Mouse (Mus musculus) CH12.LX (cell line): Measurements from ENCODE around the gene Acot7. TPM values are rescaled to one million over a fixed set of nuclear protein-coding genes. Genes with fewer than 3 reads are reported as not detected.

ENCODE experiments used
- DNase-seq: peaks from one replicate; pipeline ENCODE4 v3.0.0-alpha.2; 2013; ENCODE audit errors: extremely low read depth
- H3K27ac ChIP-seq: 2 replicates; pipeline ENCODE4 v1.5.1; 2012; ENCODE audit warnings: low read depth, mild to moderate bottlenecking, control low read depth, moderate library complexity; ENCODE audit not compliant: insufficient read depth
- H3K27me3 ChIP-seq: replicated peaks from 2 replicates; pipeline ENCODE3; 2012; ENCODE audit warnings: inconsistent platforms
- H3K36me3 ChIP-seq, 2 experiments: replicated peaks in 1 of 2; 2 replicates each; pipeline versions ENCODE3 to v1.6.1; 2012; ENCODE audit warnings: inconsistent platforms in 1 of 2, low read length in 1 of 2, mild to moderate bottlenecking in 1 of 2, mixed read lengths in 1 of 2, moderate library complexity in 1 of 2; ENCODE audit not compliant: control insufficient read depth in 1 of 2, insufficient read depth in 1 of 2
- H3K4me1 ChIP-seq, 2 experiments: 2 replicates each; pipeline ENCODE4 v1.6.1; 2012; ENCODE audit warnings: inconsistent platforms in 1 of 2, moderate library complexity in 1 of 2; ENCODE audit not compliant: insufficient read depth in 2 of 2, control insufficient read depth in 1 of 2
- H3K4me2 ChIP-seq: 2 replicates; pipeline ENCODE4 v1.6.1; 2012; ENCODE audit warnings: low read depth, mild to moderate bottlenecking, control low read depth; ENCODE audit not compliant: poor library complexity, insufficient read depth, severe bottlenecking
- H3K4me3 ChIP-seq, 3 experiments: fragments of 150-350 bp in 1 of 3; sonication (generic) in 1 of 3; replicated peaks in 1 of 3; 2 replicates each; pipeline versions ENCODE3 to v1.5.1; 2011 to 2012; ENCODE audit warnings: low read depth in 2 of 3, low read length in 2 of 3, mild to moderate bottlenecking in 2 of 3, moderate library complexity in 2 of 3, control low read depth in 1 of 3, improper control_type of control experiment in 1 of 3, inconsistent platforms in 1 of 3, mixed read lengths in 1 of 3; ENCODE audit not compliant: poor library complexity in 1 of 3
- H3K79me2 ChIP-seq: replicated peaks from 2 replicates; pipeline ENCODE4 v1.6.1; 2012; ENCODE audit warnings: mild to moderate bottlenecking, moderate library complexity; ENCODE audit not compliant: control insufficient read depth, poor library complexity, insufficient read depth, severe bottlenecking; ENCODE audit errors: extremely low read depth
- H3K9ac ChIP-seq: 2 replicates; pipeline ENCODE4 v1.6.1; 2012; ENCODE audit warnings: low read depth, mild to moderate bottlenecking, control low read depth, moderate library complexity; ENCODE audit not compliant: insufficient read depth
- H3K9me3 ChIP-seq: replicated peaks from 2 replicates; pipeline ENCODE3; 2012; ENCODE audit warnings: low read length, inconsistent platforms, mixed read lengths
- BHLHE40 ChIP-seq: IDR thresholded peaks from 2 replicates; pipeline ENCODE4 v1.6.1; 2011; ENCODE audit warnings: mild to moderate bottlenecking, low read depth, low read length, improper control_type of control experiment
- CTCF ChIP-seq, 2 experiments: IDR thresholded peaks in 1 of 2; conservative IDR thresholded peaks in 1 of 2; 2 replicates each; pipeline ENCODE4 v1.5.1; 2011 to 2012; ENCODE audit warnings: low read depth in 2 of 2, low read length in 2 of 2, improper control_type of control experiment in 1 of 2, inconsistent platforms in 1 of 2, mild to moderate bottlenecking in 1 of 2, moderate library complexity in 1 of 2
- E2F4 ChIP-seq: IDR thresholded peaks from 2 replicates; pipeline ENCODE4 v1.6.1; 2011; ENCODE audit warnings: low read depth, low read length, improper control_type of control experiment; ENCODE audit not compliant: insufficient replicate concordance
- ELF1 ChIP-seq: IDR thresholded peaks from 2 replicates; pipeline ENCODE4 v1.6.1; 2014; ENCODE audit warnings: low read depth, mild to moderate bottlenecking, inconsistent platforms, low read length, improper control_type of control experiment
- EP300 ChIP-seq: IDR thresholded peaks from 2 replicates; pipeline ENCODE4 v1.6.1; 2011; ENCODE audit warnings: low read length, improper control_type of control experiment
- JUN ChIP-seq: IDR thresholded peaks from 2 replicates; pipeline ENCODE4 v1.6.1; 2011; ENCODE audit warnings: low read depth, mild to moderate bottlenecking, low read length, improper control_type of control experiment, moderate library complexity; ENCODE audit not compliant: insufficient read depth
- JUND ChIP-seq: conservative IDR thresholded peaks from 2 replicates; pipeline ENCODE4 v1.6.1; 2011; ENCODE audit warnings: low read depth, low read length, improper control_type of control experiment
- MYC ChIP-seq: IDR thresholded peaks from 2 replicates; pipeline ENCODE4 v1.6.1; 2011; ENCODE audit warnings: low read depth, mild to moderate bottlenecking, improper control_type of control experiment, low read length
- NRF1 ChIP-seq: IDR thresholded peaks from 2 replicates; pipeline ENCODE4 v1.6.1; 2014; ENCODE audit warnings: low read depth, mild to moderate bottlenecking, inconsistent platforms, low read length, improper control_type of control experiment, moderate library complexity
- POLR2A ChIP-seq: IDR thresholded peaks from 2 replicates; pipeline ENCODE4 v1.6.1; 2011; ENCODE audit warnings: low read depth, mild to moderate bottlenecking, improper control_type of control experiment, low read length
- RAD21 ChIP-seq: IDR thresholded peaks from 2 replicates; pipeline ENCODE4 v1.6.1; 2011; ENCODE audit warnings: low read depth, mild to moderate bottlenecking, low read length, improper control_type of control experiment, moderate library complexity
- RCOR1 ChIP-seq: conservative IDR thresholded peaks from 2 replicates; pipeline ENCODE4 v1.6.1; 2012; ENCODE audit warnings: low read depth, mild to moderate bottlenecking, inconsistent platforms, low read length, improper control_type of control experiment
- SIN3A ChIP-seq: IDR thresholded peaks from 2 replicates; pipeline ENCODE4 v1.6.1; 2012; ENCODE audit warnings: low read length, improper control_type of control experiment, inconsistent platforms
- TBP ChIP-seq: conservative IDR thresholded peaks from 2 replicates; pipeline ENCODE4 v1.6.1; 2011; ENCODE audit warnings: low read depth, low read length, improper control_type of control experiment
- TCF12 ChIP-seq: IDR thresholded peaks from 2 replicates; pipeline ENCODE4 v1.6.1; 2014; ENCODE audit warnings: low read depth, mild to moderate bottlenecking, inconsistent platforms, low read length, improper control_type of control experiment
- UBTF ChIP-seq: IDR thresholded peaks from 2 replicates; pipeline ENCODE4 v1.6.1; 2012; ENCODE audit warnings: low read depth, mild to moderate bottlenecking, inconsistent platforms, low read length, improper control_type of control experiment, moderate library complexity
- ZKSCAN1 ChIP-seq: IDR thresholded peaks from 2 replicates; pipeline ENCODE4 v1.6.1; 2012; ENCODE audit warnings: low read depth, inconsistent platforms, low read length, improper control_type of control experiment, borderline replicate concordance
- dilution Hi-C: fragments of 300-500 bp; cut with MboI; formaldehyde crosslinking; loops from 2 replicates; pipeline ENCODE4 v1.14.3; 2020; ENCODE audit warnings: low sequenced_read_pairs; ENCODE audit not compliant: extremely low pct_unique_long_range_greater_than_20kb, extremely low pct_ligation_motif_present
- in situ Hi-C: fragments of 300-500 bp; cut with MboI; formaldehyde crosslinking; loops from 3 replicates; pipeline ENCODE4 v1.14.3; 2019; ENCODE audit warnings: low sequenced_read_pairs, low pct_ligation_motif_present, low pct_unique_long_range_greater_than_20kb, mixed read lengths
- polyA plus RNA-seq: library from polyadenylated mRNA; unstranded; fragments of >175 nt; gene quantifications from 2 replicates; pipeline ENCODE4 v1.2.1, GENCODE M21; 2012; ENCODE audit warnings: low read depth; ENCODE audit not compliant: insufficient read length
- total RNA-seq, 2 experiments: library from RNA; depleted of rRNA; stranded (reverse); fragments of 300-350 nt in 1 of 2; fragments of >200 nt in 1 of 2; gene quantifications; 2 replicates each; pipeline ENCODE4 v1.2.3; 2012 to 2014

The Acot7 gene
- total and polyA plus RNA-seq, 3 experiments = 29.0 to 71.1 (median 61.6) TPM

DNA sequence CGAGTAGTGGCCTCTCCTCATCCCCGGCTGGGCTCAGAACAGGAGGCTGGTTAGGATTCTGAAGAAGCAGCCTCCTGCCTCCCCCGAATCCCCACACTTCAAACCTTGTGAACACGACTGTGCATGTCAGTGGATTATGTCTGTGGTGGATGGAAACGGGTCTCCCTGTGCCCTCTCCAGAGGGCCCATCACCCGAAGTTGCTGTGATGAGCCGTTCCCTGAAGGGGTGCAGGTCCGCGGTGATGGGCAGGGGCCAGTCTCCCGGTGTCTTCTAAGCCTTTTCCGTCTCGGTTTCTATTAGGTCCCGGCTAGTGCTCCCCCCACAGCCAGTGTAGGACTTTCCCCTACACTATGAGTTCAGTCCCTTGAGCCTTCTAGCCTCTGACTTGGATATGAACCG, 120.9 kb downstream of the Acot7 start:
- Histone ChIP-seq H3K9ac (no peak overlapping the region; the same call in 1 of the 2 replicates), H3K4me1 (peaks cover 9 to 31% of the 10 kb centered on the region in 2 experiments; a peak in 3 of 4 replicates), H3K9me3 (no peaks in the 10 kb centered on the region), H3K36me3 (peaks cover 38 to 47% of the 10 kb centered on the region in 2 experiments), H3K27ac (no peak overlapping the region), H3K79me2 (peaks cover 5% of the 10 kb centered on the region; the same call in 1 of the 2 replicates), H3K4me2 (peak overlapping the region; percentile 89; the same call in 1 of the 2 replicates), H3K27me3 (peaks cover 6% of the 10 kb centered on the region), H3K4me3 (no peak overlapping the region)
- dilution Hi-C loops = no loop called here
- DNase-seq = no peak
- in situ Hi-C loops = loop anchor here (25.0 kb wide), 1 partner anchor 1813 kb away; no protein-coding TSS in a partner anchor
- TF ChIP-seq CTCF (conservative IDR thresholded peaks at IDR 0.05 in 1 of 2, IDR thresholded peaks at IDR 0.05 in 1 of 2; ENCODE audit: low read depth in 2 of 2, low read length in 2 of 2) = no peak
- TF ChIP-seq POLR2A = no peak
- no peak for TF ChIP-seq NRF1
- no peak for TF ChIP-seq JUND
- no peak for TF ChIP-seq TBP
- no peak for TF ChIP-seq RAD21

- H3K9ac ChIP-seq = no peak overlapping the region
- no peak overlapping the region for H3K4me2 ChIP-seq
- H3K4me1 ChIP-seq = peaks cover 9 to 31% of the 10 kb centered on the region in 2 experiments; a peak in 3 of 4 replicates
- peaks cover 5% of the 10 kb centered on the region; the same call in 1 of the 2 replicates for H3K79me2 ChIP-seq
- H3K27ac ChIP-seq = no peak overlapping the region
- no peak for DNase-seq
- in situ Hi-C loops = no loop called here
- dilution Hi-C loops = no loop called here
- H3K4me3 ChIP-seq = no peak overlapping the region
- peaks cover 44 to 62% of the 10 kb centered on the region in 2 experiments for H3K36me3 ChIP-seq
- no peak for TF ChIP-seq BHLHE40
- no peak for TF ChIP-seq UBTF
- TF ChIP-seq MYC = no peak
- no peak for TF ChIP-seq TCF12
- TF ChIP-seq CTCF (conservative IDR thresholded peaks at IDR 0.05 in 1 of 2, IDR thresholded peaks at IDR 0.05 in 1 of 2; ENCODE audit: low read depth in 2 of 2, low read length in 2 of 2) = no peak
- no peak for TF ChIP-seq ELF1
- no peak for TF ChIP-seq SIN3A
- TF ChIP-seq JUN = no peak
- TF ChIP-seq RCOR1 = no peak
- TF ChIP-seq EP300 = no peak
- TF ChIP-seq E2F4 = no peak
- no peak for TF ChIP-seq JUND
- TF ChIP-seq ZKSCAN1 = no peak
- H3K9me3 ChIP-seq = no peaks in the 10 kb centered on the region
- H3K27me3 ChIP-seq = peaks cover under 1% of the 10 kb centered on the region
Observed at GRCm38 (mm10) chr4:152300375-152300774, 122.4 kb downstream of the Acot7 start.
